Mouse (Mus musculus): ENCODE measurements around the gene Thumpd1. TPM values are rescaled to one million over a fixed set of nuclear protein-coding genes. Genes with fewer than 3 reads are reported as not detected.
"Not testable (repeated sequence)": the region's sequence is repeated elsewhere in the genome, so short reads cannot be mapped to it uniquely, and the experiment has no call there.

Gene Thumpd1
- total RNA-seq, 2 experiments from 2014 or later: 44.9 to 49.2 TPM

DNA sequence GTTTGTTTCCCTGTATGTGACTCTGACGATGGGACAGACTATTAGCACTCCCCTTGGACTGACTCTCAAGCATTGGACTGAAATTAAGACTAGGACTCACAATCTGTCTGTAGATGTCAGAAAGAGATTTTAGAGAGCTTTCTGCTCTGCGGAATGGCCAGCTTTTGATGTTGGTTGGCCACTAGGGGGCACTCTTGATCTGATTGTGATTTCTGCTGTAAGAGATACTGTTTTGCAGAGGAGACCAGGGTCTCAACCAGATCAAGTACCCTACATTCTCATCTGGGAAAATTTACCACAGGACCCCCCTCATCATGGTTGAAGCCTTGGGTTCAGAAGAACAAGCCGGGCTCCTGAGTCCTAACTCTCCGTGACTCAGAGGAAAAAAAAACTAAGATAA lies 10.7 kb upstream of the Thumpd1 start:
- not testable (repeated sequence) for DNase-seq (ENCODE audit: low spot score in 2 of 2); H3K4me3 ChIP-seq
- TF ChIP-seq CTCF (conservative IDR thresholded peaks at IDR 0.05): peak; percentile 59
- H3K27ac ChIP-seq: peak overlapping the region; percentile 72; the same call in 1 of the 2 replicates

DNA sequence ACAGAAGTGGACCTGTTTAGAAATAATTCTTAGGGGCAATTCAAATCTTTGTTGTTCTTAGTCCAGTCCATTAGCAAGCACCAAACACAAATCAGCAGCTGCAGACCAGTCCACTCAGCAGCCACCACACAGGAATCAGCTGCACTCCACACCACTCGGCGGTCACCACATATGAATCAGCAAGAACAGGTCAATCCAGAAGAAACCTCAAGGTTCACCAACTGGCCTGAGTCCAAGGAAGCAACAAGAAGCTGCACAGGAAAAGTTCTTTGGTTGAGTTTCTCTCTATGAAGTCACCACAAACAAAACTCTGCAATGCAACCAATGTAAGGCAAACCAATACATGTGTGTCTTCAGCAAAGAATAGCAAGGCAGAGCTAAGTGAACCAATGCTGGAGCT lies 7.0 kb upstream of the Thumpd1 start:
- DNase-seq (ENCODE audit: low spot score in 2 of 2): no peak
- no peak overlapping the region for H3K4me3 ChIP-seq
- TF ChIP-seq CTCF (conservative IDR thresholded peaks at IDR 0.05): no peak
- H3K27ac ChIP-seq: peak overlapping the region; percentile 54

DNA sequence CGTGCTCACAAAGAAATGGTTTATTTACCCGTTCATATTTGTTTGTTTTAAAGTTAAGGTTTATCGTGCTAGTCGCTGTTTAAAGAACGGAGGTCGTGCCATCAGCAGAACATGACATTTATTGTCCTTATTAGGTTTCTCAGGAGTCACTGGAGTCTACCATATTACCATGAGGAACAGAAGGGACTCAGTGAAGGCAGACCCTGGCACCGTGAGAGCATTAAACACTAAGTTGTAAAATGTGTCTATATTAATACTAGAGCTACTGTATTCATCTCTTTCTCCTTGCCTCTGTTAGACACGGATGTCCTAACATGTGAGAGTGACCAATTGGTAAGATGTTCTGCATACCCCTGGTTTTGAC lies 331 bp upstream of the Thumpd1 start:
- no peak for DNase-seq (ENCODE audit: low spot score in 2 of 2)
- Histone ChIP-seq H3K4me3 (peak overlapping the region; percentile 99), H3K27ac (peak overlapping the region; percentile 93)
- TF ChIP-seq CTCF (conservative IDR thresholded peaks at IDR 0.05): no peak

GRCm38 (mm10) chr7:119714111-119714510 lies 6.5 kb downstream of the Thumpd1 start:
- H3K27ac ChIP-seq: no peak overlapping the region
- H3K4me3 ChIP-seq: no peak overlapping the region
- no peak for DNase-seq (ENCODE audit: low spot score in 2 of 2)
- TF ChIP-seq CTCF (conservative IDR thresholded peaks at IDR 0.05): no peak

- no peak for TF ChIP-seq CTCF (conservative IDR thresholded peaks at IDR 0.05)
- no peak overlapping the region for H3K4me3 ChIP-seq
These were observed 25.7 kb downstream of the Thumpd1 start for GRCm38 (mm10) chr7:119694926-119695325.

DNA sequence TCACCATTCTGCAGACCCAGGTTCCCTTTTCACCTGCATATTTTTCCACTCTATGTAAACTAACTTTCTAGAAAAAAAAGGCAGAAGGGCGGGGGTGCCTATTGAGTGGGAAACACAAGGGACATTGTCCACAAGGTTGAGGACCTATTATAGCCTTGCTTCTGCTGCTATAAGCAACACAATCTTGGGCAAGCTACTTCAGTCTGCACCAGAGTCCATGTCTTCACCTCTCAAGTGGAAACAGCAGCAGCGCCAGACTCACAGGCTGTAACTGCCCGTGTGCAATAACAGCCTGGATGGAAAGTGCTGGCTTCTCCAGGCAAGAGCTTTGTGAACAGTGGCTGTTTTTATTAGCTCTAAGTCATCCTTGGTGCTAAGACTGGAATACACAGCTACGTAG lies 28.3 kb downstream of the Thumpd1 start:
- TF ChIP-seq CTCF (conservative IDR thresholded peaks at IDR 0.05): no peak
- DNase-seq (ENCODE audit: low spot score in 2 of 2): no peak
- no peak overlapping the region for H3K4me3 ChIP-seq
- no peak overlapping the region for H3K27ac ChIP-seq

More at GRCm38 (mm10) chr7:119694926-119695325, 25.7 kb downstream of the Thumpd1 start:
- no peak for DNase-seq (ENCODE audit: low spot score in 2 of 2)
- H3K27ac ChIP-seq: no peak overlapping the region

GRCm38 (mm10) chr7:119689726-119690125 lies 30.9 kb downstream of the Thumpd1 start, which contains the start of gene Acsm4:
Acsm4 (plus strand) TSS chr7:119690026.
- no peak within 1 kb of the TSS for H3K27ac ChIP-seq
- no peak within 1 kb of the TSS for H3K4me3 ChIP-seq
- TF ChIP-seq CTCF (conservative IDR thresholded peaks at IDR 0.05): no peak
- DNase-seq (ENCODE audit: low spot score in 2 of 2): no peak

DNA sequence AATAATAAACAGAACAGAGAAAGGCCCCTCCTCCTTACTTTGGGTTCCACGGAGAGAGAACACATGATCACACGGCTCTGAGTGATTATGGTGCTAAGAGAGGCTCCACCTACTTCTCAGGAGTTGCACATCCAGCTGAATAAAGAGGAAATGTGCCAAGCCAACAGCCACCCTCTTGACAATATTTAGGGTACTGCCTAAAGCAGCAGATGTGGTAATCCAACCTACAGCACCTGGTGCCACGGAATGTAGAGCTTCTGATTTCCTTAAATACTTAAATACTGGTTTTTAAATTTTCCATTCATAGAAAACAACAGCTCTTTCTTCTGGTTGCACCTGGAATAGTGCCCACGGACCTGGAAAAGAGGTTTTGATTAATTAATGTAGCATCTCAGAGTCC lies 37.9 kb downstream of the Thumpd1 start:
- no peak for DNase-seq (ENCODE audit: low spot score in 2 of 2)
- TF ChIP-seq CTCF (conservative IDR thresholded peaks at IDR 0.05): no peak
- no peak overlapping the region for H3K27ac ChIP-seq
- no peak overlapping the region for H3K4me3 ChIP-seq

- Histone ChIP-seq H3K4me3 (no peak overlapping the region), H3K27ac (no peak overlapping the region)
- TF ChIP-seq CTCF (conservative IDR thresholded peaks at IDR 0.05): no peak
- no peak for DNase-seq (ENCODE audit: low spot score in 2 of 2)
These were observed 40.5 kb downstream of the Thumpd1 start for GRCm38 (mm10) chr7:119680107-119680506.

DNA sequence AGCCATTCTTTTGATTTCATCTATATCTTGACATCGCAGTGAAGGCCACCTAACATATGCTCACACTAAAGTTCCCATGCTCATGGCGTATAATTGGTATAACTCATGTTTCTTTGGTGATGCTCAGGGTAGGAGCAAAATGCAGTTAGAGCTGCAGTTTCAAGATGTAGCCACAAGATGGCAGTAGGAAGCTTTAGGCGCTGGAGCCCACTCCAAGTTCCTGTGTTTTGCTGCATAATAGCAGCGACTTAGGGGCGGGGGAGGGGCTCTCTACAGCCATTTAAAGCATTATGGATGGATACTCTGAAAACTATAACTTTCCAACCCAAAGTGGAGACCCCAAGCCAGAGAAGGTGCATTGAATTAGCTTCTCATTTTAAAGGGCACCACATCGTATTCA lies 47.1 kb downstream of the Thumpd1 start:
- Histone ChIP-seq H3K27ac (no peak overlapping the region), H3K4me3 (no peak overlapping the region)
- peak; percentile 29 to 53 for DNase-seq (ENCODE audit: low spot score in 2 of 2)
- peak; percentile 86 for TF ChIP-seq CTCF (conservative IDR thresholded peaks at IDR 0.05)

DNA sequence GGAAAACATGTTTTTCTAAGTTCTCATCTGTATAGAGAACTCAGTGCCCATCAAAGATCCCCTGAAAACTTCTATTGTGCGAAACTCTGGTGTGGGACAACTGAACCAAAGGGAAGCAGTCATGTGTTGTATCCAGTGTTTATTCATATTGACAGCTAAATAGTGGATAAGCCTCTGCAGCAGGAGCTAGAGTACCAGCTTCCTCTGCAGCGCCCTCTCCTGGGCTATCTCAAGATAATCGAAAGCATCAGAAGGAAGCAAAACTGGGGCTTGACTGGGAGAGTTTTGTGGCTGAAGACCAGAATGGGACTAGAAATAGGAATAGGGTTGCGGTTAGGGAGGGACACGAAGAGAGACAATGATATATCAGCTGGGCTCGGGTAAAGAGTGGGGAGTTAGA lies 49.7 kb downstream of the Thumpd1 start:
- no peak overlapping the region for H3K27ac ChIP-seq
- no peak overlapping the region for H3K4me3 ChIP-seq
- TF ChIP-seq CTCF (conservative IDR thresholded peaks at IDR 0.05): peak; percentile 70
- DNase-seq (ENCODE audit: low spot score in 2 of 2): peak in 1 of 2 experiments; percentile 42

GRCm38 (mm10) chr7:119670395-119670794 lies 50.2 kb downstream of the Thumpd1 start:
- no peak for TF ChIP-seq CTCF (conservative IDR thresholded peaks at IDR 0.05)
- DNase-seq (ENCODE audit: low spot score in 2 of 2): no peak
- H3K4me3 ChIP-seq: no peak overlapping the region
- no peak overlapping the region for H3K27ac ChIP-seq

DNA sequence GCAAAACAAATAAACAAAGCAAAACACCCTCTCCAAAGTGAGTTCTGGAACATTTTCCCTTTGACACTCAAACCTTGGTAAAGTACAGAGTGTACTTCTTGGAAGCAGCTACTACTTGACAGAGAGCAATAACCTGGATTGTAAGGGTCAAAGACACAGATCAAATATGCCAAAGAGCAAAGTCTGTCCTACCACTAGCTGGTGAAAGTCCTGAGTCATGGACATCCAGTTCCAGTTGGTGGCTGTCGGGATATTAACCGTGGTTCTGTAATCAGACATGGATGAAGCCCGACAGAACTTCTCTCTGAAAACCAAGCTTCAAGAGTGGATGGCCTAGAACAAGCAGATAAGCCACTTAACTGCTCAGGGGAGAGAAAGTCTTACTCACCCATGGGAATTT lies 52.7 kb downstream of the Thumpd1 start:
- Histone ChIP-seq H3K4me3 (no peak overlapping the region), H3K27ac (no peak overlapping the region)
- no peak for DNase-seq (ENCODE audit: low spot score in 2 of 2)
- no peak for TF ChIP-seq CTCF (conservative IDR thresholded peaks at IDR 0.05)

Other genes starting within 250 kb of the Thumpd1 start
- gene Umod, start 241.5 kb downstream of the Thumpd1 start, total RNA-seq (2021): not detected
- under 1 TPM; 0.41 to 0.56 TPM for gene Acsm5, start 201.3 kb downstream of the Thumpd1 start, total RNA-seq (2021)
- gene Pdilt, start 197.3 kb downstream of the Thumpd1 start, total RNA-seq (2021): not detected
- not detected for gene Acsm2, start 166.5 kb downstream of the Thumpd1 start, total RNA-seq (2021)
- gene Acsm1, start 113.8 kb downstream of the Thumpd1 start, total RNA-seq (2021): not detected
- not detected for gene Acsm4, start 30.8 kb downstream of the Thumpd1 start, total RNA-seq (2021)
- under 1 TPM in 1 of 2 experiments, not detected in 1; 0.12 TPM for gene Acsm3, start 40.1 kb upstream of the Thumpd1 start, total RNA-seq (2021)
- gene Rexo5, start 73.2 kb upstream of the Thumpd1 start, total RNA-seq (2021): 1 to 10 TPM; 1.7 to 2.2 TPM
- gene Eri2, start 73.3 kb upstream of the Thumpd1 start, total RNA-seq (2021): 1 to 10 TPM; 9.0 to 9.3 TPM
- 10 to 100 TPM in 1 of 2 experiments, 1 to 10 TPM in 1; 9.8 to 10.8 TPM for gene Lyrm1, start 175.1 kb upstream of the Thumpd1 start, total RNA-seq (2021)
- gene Dcun1d3, start 175.5 kb upstream of the Thumpd1 start, total RNA-seq (2021): 10 to 100 TPM; 22.3 TPM